Mouse (Mus musculus) megakaryocyte, embryonic 14.5 days (primary cell): ENCODE measurements around the gene Dst.

ENCODE experiments used
- FLI1 ChIP-seq: IDR thresholded peaks from 2 replicates; pipeline ENCODE4 v1.6.1; 2012; ENCODE audit warnings: low read length, inconsistent platforms, mixed read lengths
- GATA1 ChIP-seq: IDR thresholded peaks from 3 replicates; pipeline ENCODE4 v1.6.1; 2012; ENCODE audit warnings: mixed read lengths, low read length, inconsistent platforms, borderline replicate concordance

GRCm38 (mm10) chr1:34159898-34160297 lies 251.9 kb downstream of the Dst start:
- TF ChIP-seq GATA1 (no peak), FLI1 (no peak)
